Mouse (Mus musculus): ENCODE measurements around the gene Prkn. TPM values are rescaled to one million over a fixed set of nuclear protein-coding genes. Genes with fewer than 3 reads are reported as not detected.

Prkn gene
- polyA plus RNA-seq, 1 experiment from 2014 or later: 1.5 TPM

GRCm38 (mm10) chr17:11819506-11819905, 979.3 kb downstream of the Prkn start:
- Histone ChIP-seq H3K27me3 (no peaks in the 10 kb centered on the region), H3K36me3 (replicated peaks) (no peaks in the 10 kb centered on the region), H3K4me2 (no peak overlapping the region), H3K9ac (no peak overlapping the region), H3K4me1 (peaks cover 2% of the 10 kb centered on the region; the same call in 1 of the 2 replicates), H3K9me3 (no peaks in the 10 kb centered on the region), H3K4me3 (replicated peaks) (no peak overlapping the region), H3K27ac (no peak overlapping the region)
- no peak for ATAC-seq (ENCODE audit: low FRiP score)
- 57% methylated on average over 8 of the region's 8 CpGs for WGBS

- no peak for ATAC-seq (ENCODE audit: low FRiP score)
- Histone ChIP-seq H3K9ac (no peak overlapping the region), H3K4me1 (peaks cover 2% of the 10 kb centered on the region; the same call in 1 of the 2 replicates), H3K9me3 (no peaks in the 10 kb centered on the region), H3K27me3 (no peaks in the 10 kb centered on the region), H3K36me3 (replicated peaks) (no peaks in the 10 kb centered on the region), H3K4me3 (replicated peaks) (no peak overlapping the region), H3K4me2 (no peak overlapping the region), H3K27ac (no peak overlapping the region)
- 70% methylated on average over 4 of the region's 4 CpGs for WGBS
These were observed 980.6 kb downstream of the Prkn start for GRCm38 (mm10) chr17:11820757-11821156.

- Histone ChIP-seq H3K9ac (no peak overlapping the region), H3K27ac (no peak overlapping the region), H3K4me1 (no peaks in the 10 kb centered on the region), H3K27me3 (no peaks in the 10 kb centered on the region), H3K4me2 (no peak overlapping the region), H3K36me3 (replicated peaks) (no peaks in the 10 kb centered on the region), H3K9me3 (no peaks in the 10 kb centered on the region), H3K4me3 (replicated peaks) (no peak overlapping the region)
- WGBS: 71% methylated on average over 3 of the region's 3 CpGs
- no peak for ATAC-seq (ENCODE audit: low FRiP score)
These were observed 989.3 kb downstream of the Prkn start for GRCm38 (mm10) chr17:11829501-11829900.

GRCm38 (mm10) chr17:11837121-11837520, 996.9 kb downstream of the Prkn start:
- Histone ChIP-seq H3K4me2 (no peak overlapping the region), H3K36me3 (replicated peaks) (no peaks in the 10 kb centered on the region), H3K9ac (no peak overlapping the region), H3K4me1 (no peaks in the 10 kb centered on the region), H3K27ac (no peak overlapping the region), H3K4me3 (replicated peaks) (no peak overlapping the region), H3K9me3 (no peaks in the 10 kb centered on the region), H3K27me3 (no peaks in the 10 kb centered on the region)
- WGBS: 89% methylated on average over 3 of the region's 3 CpGs
- no peak for ATAC-seq (ENCODE audit: low FRiP score)

GRCm38 (mm10) chr17:11844436-11844835, 1004.3 kb downstream of the Prkn start:
- H3K27me3 ChIP-seq: no peaks in the 10 kb centered on the region
- no peak overlapping the region for H3K27ac ChIP-seq
- no peaks in the 10 kb centered on the region for H3K36me3 ChIP-seq (replicated peaks)
- no peak overlapping the region for H3K4me2 ChIP-seq
- no peak overlapping the region for H3K9ac ChIP-seq
- H3K4me1 ChIP-seq: no peaks in the 10 kb centered on the region
- no peaks in the 10 kb centered on the region for H3K9me3 ChIP-seq
- no peak for ATAC-seq (ENCODE audit: low FRiP score)
- H3K4me3 ChIP-seq (replicated peaks): no peak overlapping the region
- WGBS: 96% methylated on average over 4 of the region's 4 CpGs

- Histone ChIP-seq H3K36me3 (replicated peaks) (no peaks in the 10 kb centered on the region), H3K9ac (no peak overlapping the region), H3K4me2 (no peak overlapping the region), H3K27me3 (no peaks in the 10 kb centered on the region), H3K4me3 (replicated peaks) (no peak overlapping the region), H3K4me1 (no peaks in the 10 kb centered on the region), H3K27ac (no peak overlapping the region), H3K9me3 (no peaks in the 10 kb centered on the region)
- ATAC-seq (ENCODE audit: low FRiP score): no peak
- WGBS: 91% methylated on average over 3 of the region's 3 CpGs
These were observed 1004.8 kb downstream of the Prkn start for GRCm38 (mm10) chr17:11844989-11845388.

- Histone ChIP-seq H3K4me2 (no peak overlapping the region), H3K4me3 (replicated peaks) (no peak overlapping the region), H3K36me3 (replicated peaks) (no peaks in the 10 kb centered on the region), H3K4me1 (no peaks in the 10 kb centered on the region), H3K9me3 (no peaks in the 10 kb centered on the region), H3K9ac (no peak overlapping the region), H3K27me3 (no peaks in the 10 kb centered on the region), H3K27ac (no peak overlapping the region)
- WGBS: 77% methylated on average over 2 of the region's 2 CpGs
- ATAC-seq (ENCODE audit: low FRiP score): no peak
These were observed 1005.3 kb downstream of the Prkn start for GRCm38 (mm10) chr17:11845506-11845905.

GRCm38 (mm10) chr17:11854571-11854970, 1014.4 kb downstream of the Prkn start:
- H3K9ac ChIP-seq: no peak overlapping the region
- H3K27ac ChIP-seq: no peak overlapping the region
- H3K4me3 ChIP-seq (replicated peaks): no peak overlapping the region
- no peaks in the 10 kb centered on the region for H3K27me3 ChIP-seq
- H3K9me3 ChIP-seq: no peaks in the 10 kb centered on the region
- H3K4me1 ChIP-seq: no peaks in the 10 kb centered on the region
- ATAC-seq (ENCODE audit: low FRiP score): no peak
- WGBS: 84% methylated on average over 10 of the region's 10 CpGs
- H3K36me3 ChIP-seq (replicated peaks): no peaks in the 10 kb centered on the region
- H3K4me2 ChIP-seq: no peak overlapping the region

GRCm38 (mm10) chr17:11858772-11859405, 1018.7 kb downstream of the Prkn start:
- Histone ChIP-seq H3K36me3 (replicated peaks) (no peaks in the 10 kb centered on the region), H3K4me3 (replicated peaks) (no peak overlapping the region), H3K27ac (no peak overlapping the region), H3K9me3 (no peaks in the 10 kb centered on the region), H3K4me1 (no peaks in the 10 kb centered on the region), H3K9ac (no peak overlapping the region), H3K27me3 (no peaks in the 10 kb centered on the region), H3K4me2 (no peak overlapping the region)
- ATAC-seq (ENCODE audit: low FRiP score): no peak
- WGBS: 92% methylated on average over 7 of the region's 7 CpGs

GRCm38 (mm10) chr17:11861178-11861577, 1021.0 kb downstream of the Prkn start:
- ATAC-seq (ENCODE audit: low FRiP score): no peak
- H3K4me2 ChIP-seq: no peak overlapping the region
- H3K9me3 ChIP-seq: no peaks in the 10 kb centered on the region
- H3K27me3 ChIP-seq: no peaks in the 10 kb centered on the region
- H3K36me3 ChIP-seq (replicated peaks): no peaks in the 10 kb centered on the region
- no peak overlapping the region for H3K4me3 ChIP-seq (replicated peaks)
- no peaks in the 10 kb centered on the region for H3K4me1 ChIP-seq
- WGBS: 87% methylated on average over 6 of the region's 6 CpGs
- H3K27ac ChIP-seq: no peak overlapping the region
- no peak overlapping the region for H3K9ac ChIP-seq

- H3K4me3 ChIP-seq (replicated peaks): no peak overlapping the region
- no peak overlapping the region for H3K27ac ChIP-seq
- no peaks in the 10 kb centered on the region for H3K9me3 ChIP-seq
- 94% methylated on average over 2 of the region's 2 CpGs for WGBS
- no peaks in the 10 kb centered on the region for H3K36me3 ChIP-seq (replicated peaks)
- ATAC-seq (ENCODE audit: low FRiP score): no peak
- no peak overlapping the region for H3K4me2 ChIP-seq
- no peaks in the 10 kb centered on the region for H3K27me3 ChIP-seq
- no peak overlapping the region for H3K9ac ChIP-seq
- no peaks in the 10 kb centered on the region for H3K4me1 ChIP-seq
These were observed 1022.2 kb downstream of the Prkn start for GRCm38 (mm10) chr17:11862360-11862759.

GRCm38 (mm10) chr17:11863017-11863416, 1022.8 kb downstream of the Prkn start:
- H3K9ac ChIP-seq: no peak overlapping the region
- ATAC-seq (ENCODE audit: low FRiP score): no peak

GRCm38 (mm10) chr17:11866231-11866630, 1026.0 kb downstream of the Prkn start:
- Histone ChIP-seq H3K4me1 (0 out of 2 replicates have a peak, but pooled peaks cover 2% of the 10 kb centered on the region), H3K36me3 (replicated peaks) (no peaks in the 10 kb centered on the region), H3K4me3 (replicated peaks) (no peak overlapping the region), H3K27me3 (no peaks in the 10 kb centered on the region), H3K27ac (no peak overlapping the region), H3K9ac (no peak overlapping the region), H3K4me2 (no peak overlapping the region), H3K9me3 (no peaks in the 10 kb centered on the region)
- ATAC-seq (ENCODE audit: low FRiP score): no peak
- WGBS: 71% methylated on average over 3 of the region's 3 CpGs

More at GRCm38 (mm10) chr17:11863017-11863416, 1022.8 kb downstream of the Prkn start:
- Histone ChIP-seq H3K27ac (no peak overlapping the region), H3K4me3 (replicated peaks) (no peak overlapping the region), H3K4me2 (no peak overlapping the region), H3K4me1 (no peaks in the 10 kb centered on the region), H3K36me3 (replicated peaks) (no peaks in the 10 kb centered on the region), H3K9me3 (no peaks in the 10 kb centered on the region), H3K27me3 (no peaks in the 10 kb centered on the region)
- WGBS: 93% methylated on average over 11 of the region's 11 CpGs
